In the genomic region with DNA sequence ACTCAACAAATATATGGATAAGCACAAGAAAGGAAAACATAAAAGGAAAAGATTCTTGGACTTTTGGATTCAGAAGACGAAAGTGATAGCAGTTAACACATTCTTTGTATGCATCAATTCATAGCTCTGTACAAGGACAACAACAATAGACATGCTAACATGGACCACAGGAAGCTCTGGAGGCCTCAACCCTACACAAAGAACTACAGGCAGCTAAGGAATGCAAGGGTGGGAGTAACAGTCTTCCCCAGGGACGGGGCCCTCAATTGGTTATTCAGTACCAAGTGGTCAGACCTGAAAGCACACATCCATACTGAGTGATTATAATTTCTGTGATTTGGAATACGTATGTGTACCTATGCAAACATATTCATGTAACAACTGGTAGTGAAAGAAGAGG, we compare ENCODE assay signal across 28 mouse cellular contexts.
DNase-seq lines count a peak whose midpoint lies in the region; ATAC-seq lines count a peak whose summit lies in the region.
"Had no signal": no experiment of that assay in that cellular context is flagged by ENCODE, and none has a peak within 500 bp of the region (broad histone marks: within the 10 kb centered on the region; RNA-seq: fewer than 3 reads in every experiment).

No protein-coding gene starts in this region.

- H3K4me1 ChIP-seq in midbrain, embryonic 11.5 days (ENCODE audit: control insufficient read depth, insufficient read depth, low read length) = peaks cover 11% of the 10 kb centered on the region
- peaks cover 5% of the 10 kb centered on the region; the same call in 1 of the 2 replicates for H3K4me1 ChIP-seq in midbrain, embryonic 14.5 days (ENCODE audit: control insufficient read depth, insufficient read depth, low read length)
- H3K4me1 ChIP-seq: embryonic facial prominence, embryonic 13.5 days; embryonic facial prominence, embryonic 15.5 days had no signal

- no peak overlapping the region for H3K9ac ChIP-seq in midbrain, embryonic 11.5 days (ENCODE audit: low read length)
- H3K9ac ChIP-seq in midbrain, embryonic 14.5 days (replicated peaks; ENCODE audit: low read length) = no peak overlapping the region
- H3K9ac ChIP-seq: embryonic facial prominence, embryonic 13.5 days; embryonic facial prominence, embryonic 15.5 days; forebrain, embryonic 13.5 days had no signal

- no peaks in the 10 kb centered on the region for H3K27me3 ChIP-seq in midbrain, embryonic 11.5 days (ENCODE audit: control insufficient read depth, insufficient read depth, low read length)
- H3K27me3 ChIP-seq in midbrain, embryonic 14.5 days (ENCODE audit: control insufficient read depth, insufficient read depth, low read length) = no peaks in the 10 kb centered on the region
- H3K27me3 ChIP-seq: CH12.LX; embryonic facial prominence, embryonic 13.5 days; embryonic facial prominence, embryonic 15.5 days; Patski had no signal

- intact Hi-C loops in left cerebral cortex, postnatal 36 days (cut with DNase I) = no loop called here

- ATAC-seq in midbrain, embryonic 11.5 days (ENCODE audit: low FRiP score) = no peak
- no peak for ATAC-seq in midbrain, embryonic 14.5 days (ENCODE audit: low FRiP score, low TSS enrichment)
- ATAC-seq: activated CD4-positive, CD25-positive, alpha-beta regulatory T cell, adult 4 months; CD4-positive, CD25-positive, alpha-beta regulatory T cell, adult 4 months; forebrain, embryonic 13.5 days; forebrain, embryonic 16.5 days; Patski had no signal

- no peaks in the 10 kb centered on the region for H3K36me3 ChIP-seq in midbrain, embryonic 11.5 days (ENCODE audit: control insufficient read depth, insufficient read depth, low read length)
- no peaks in the 10 kb centered on the region for H3K36me3 ChIP-seq in midbrain, embryonic 14.5 days (ENCODE audit: control insufficient read depth, insufficient read depth, low read length)
- H3K36me3 ChIP-seq: embryonic facial prominence, embryonic 13.5 days; embryonic facial prominence, embryonic 15.5 days; forebrain, embryonic 10.5 days had no signal

- no peak overlapping the region for H3K4me3 ChIP-seq in midbrain, embryonic 11.5 days (ENCODE audit: low read depth, low read length)
- H3K4me3 ChIP-seq in midbrain, embryonic 14.5 days (replicated peaks; ENCODE audit: low read depth, low read length) = no peak overlapping the region
- H3K4me3 ChIP-seq: embryonic facial prominence, embryonic 13.5 days; embryonic facial prominence, embryonic 15.5 days; erythroblast, embryonic 14.5 days; forebrain, embryonic 10.5 days; forebrain, embryonic 13.5 days had no signal

- WGBS in midbrain, embryonic 11.5 days = 64% methylated on average over 3 of the region's 3 CpGs
- WGBS in midbrain, embryonic 14.5 days = 54% methylated on average over 3 of the region's 3 CpGs

- peak; percentile 81 for DNase-seq in midbrain, embryonic 11.5 days (ENCODE audit: low spot score, missing footprints)
- no peak for DNase-seq in midbrain, embryonic 14.5 days
- DNase-seq in 3T3-L1 (ENCODE audit: low read depth, low spot score) (peak; percentile 6), ES-CJ7 (ENCODE audit: low read depth, low spot score) (peak; percentile 62), R1 (ENCODE audit: low read depth, low spot score) (peak; percentile 88)
- no peak for DNase-seq in urinary bladder, postnatal 14 days (ENCODE audit: low spot score)
- no peak for DNase-seq in heart, adult 9 months (ENCODE audit: low spot score in 2 of 2)
- DNase-seq in left cerebral cortex, postnatal 36 days (ENCODE audit: low spot score in 2 of 2) = no peak
- DNase-seq: adrenal gland, adult 8-10 months; adrenal gland, postnatal 14 days; B cell, adult 2 months; cerebellum, adult 11 months; cerebellum, adult 18-20 months; cerebellum, adult 8-10 months; cerebellum, adult 9-11 months; cerebellum, postnatal 14 days; cerebellum, postnatal 36 days; embryo, embryonic 11 days had no signal

- no peak overlapping the region for H3K4me2 ChIP-seq in midbrain, embryonic 11.5 days
- H3K4me2 ChIP-seq in midbrain, embryonic 14.5 days (ENCODE audit: low read length) = no peak overlapping the region
- H3K4me2 ChIP-seq: embryonic facial prominence, embryonic 13.5 days; embryonic facial prominence, embryonic 15.5 days; forebrain, embryonic 13.5 days had no signal

- no peak overlapping the region for H3K27ac ChIP-seq in midbrain, embryonic 11.5 days (ENCODE audit: low read depth, low read length)
- no peak overlapping the region for H3K27ac ChIP-seq in midbrain, embryonic 14.5 days (replicated peaks; ENCODE audit: low read depth, low read length)
- H3K27ac ChIP-seq: embryonic facial prominence, embryonic 13.5 days; embryonic facial prominence, embryonic 15.5 days; forebrain, embryonic 10.5 days; forebrain, embryonic 13.5 days had no signal

- H3K9me3 ChIP-seq in midbrain, embryonic 11.5 days (ENCODE audit: control insufficient read depth, low read length) = no peaks in the 10 kb centered on the region
- H3K9me3 ChIP-seq in midbrain, embryonic 14.5 days (ENCODE audit: control insufficient read depth, low read length) = no peaks in the 10 kb centered on the region
- H3K9me3 ChIP-seq: embryonic facial prominence, embryonic 13.5 days; embryonic facial prominence, embryonic 15.5 days; forebrain, embryonic 10.5 days; forebrain, embryonic 13.5 days had no signal

Comparison
In these comparisons a context has a peak if more than half of its experiments do, and no peak if none do; other contexts are left out.
1. DNase-seq: peak in midbrain, embryonic 11.5 days (single experiment), 3T3-L1 (single experiment), ES-CJ7 (single experiment) and R1 (single experiment); none in midbrain, embryonic 14.5 days (single experiment), urinary bladder, postnatal 14 days (single experiment), heart, adult 9 months (0 of 2) and left cerebral cortex, postnatal 36 days (0 of 2).